19 mouse cellular contexts compared by ENCODE assay signal in the genomic region with DNA sequence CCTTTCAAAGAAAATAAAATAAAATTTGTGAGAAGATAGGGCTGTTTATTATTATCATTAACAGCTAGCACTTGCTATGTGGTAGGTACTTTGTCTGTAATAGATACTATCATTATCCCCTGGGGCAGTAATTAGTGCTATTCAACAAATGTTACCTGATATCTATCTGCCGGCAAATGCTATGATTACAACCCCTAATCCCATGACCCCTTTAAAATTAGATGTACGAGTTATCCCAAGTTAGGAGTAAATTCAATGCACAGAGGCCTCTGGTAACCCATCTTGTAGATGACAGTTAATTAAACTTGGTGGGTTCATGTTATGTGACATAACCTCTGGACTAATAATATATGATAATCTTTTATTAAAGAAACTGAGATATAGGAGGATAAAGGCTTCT.
"Had no signal": no experiment of that assay in that cellular context is flagged by ENCODE, and none has a peak within 500 bp of the region (broad histone marks: within the 10 kb centered on the region; RNA-seq: fewer than 3 reads in every experiment).

No protein-coding gene starts in this region.

- H3K36me3 ChIP-seq: midbrain, embryonic 10.5 days; midbrain, embryonic 12.5 days; neural tube, embryonic 13.5 days; neural tube, embryonic 15.5 days had no signal

- H3K4me1 ChIP-seq: midbrain, embryonic 10.5 days; midbrain, embryonic 12.5 days; neural tube, embryonic 15.5 days had no signal

- H3K27ac ChIP-seq: midbrain, embryonic 10.5 days; midbrain, embryonic 12.5 days; neural tube, embryonic 13.5 days; neural tube, embryonic 15.5 days had no signal

- H3K9ac ChIP-seq: lung, embryonic 14.5 days; midbrain, embryonic 12.5 days; neural tube, embryonic 13.5 days; neural tube, embryonic 15.5 days had no signal

- H3K4me2 ChIP-seq: lung, embryonic 14.5 days; midbrain, embryonic 12.5 days; neural tube, embryonic 13.5 days; neural tube, embryonic 15.5 days had no signal

- H3K27me3 ChIP-seq: midbrain, embryonic 12.5 days; neural tube, embryonic 13.5 days; neural tube, embryonic 15.5 days had no signal

- ATAC-seq: midbrain, embryonic 16.5 days had no signal

- H3K4me3 ChIP-seq: midbrain, embryonic 10.5 days; midbrain, embryonic 12.5 days; myocyte; neural tube, embryonic 13.5 days; neural tube, embryonic 15.5 days had no signal

- H3K9me3 ChIP-seq: midbrain, embryonic 10.5 days; midbrain, embryonic 12.5 days; neural tube, embryonic 13.5 days; neural tube, embryonic 15.5 days had no signal

- DNase-seq: lung, adult 18-20 months; lung, embryonic 14.5 days; lung, postnatal 10 days; lung, postnatal 4 days; midbrain, embryonic 14.5 days; retina, postnatal 1 day; right cerebral cortex, adult 18-20 months; right cerebral cortex, postnatal 25 days; right cerebral cortex, postnatal 4 days; spleen, adult 18-20 months; thymus, adult 18-20 months; thymus, postnatal 14 days; thymus, postnatal 36 days had no signal
